Mouse (Mus musculus): ENCODE measurements around the gene Cyp3a25. TPM values are rescaled to one million over a fixed set of nuclear protein-coding genes. Genes with fewer than 3 reads are reported as not detected.
"Not testable (repeated sequence)": the region's sequence is repeated elsewhere in the genome, so short reads cannot be mapped to it uniquely, and the experiment has no call there.

Cyp3a25 gene
- not detected in 2 replicates for polyA plus RNA-seq (2012; rRNA removed)

GRCm38 (mm10) chr5:146009509-146009908, at the start of gene Cyp3a25:
TSS of gene Cyp3a25 (minus strand) at chr5:146009618.
- not testable (repeated sequence) for DNase-seq (ENCODE audit: low spot score)

- DNase-seq (ENCODE audit: low spot score) = no peak
Observed at GRCm38 (mm10) chr5:146021136-146021535, 11.7 kb upstream of the Cyp3a25 start.

- no peak for DNase-seq (ENCODE audit: low spot score)
Observed at GRCm38 (mm10) chr5:146018275-146018674, 8.9 kb upstream of the Cyp3a25 start.

- no peak for DNase-seq (ENCODE audit: low spot score)
Observed at GRCm38 (mm10) chr5:146011251-146011650, 1.8 kb upstream of the Cyp3a25 start.

- DNase-seq (ENCODE audit: low spot score) = no peak
Observed at GRCm38 (mm10) chr5:145967080-145967479, 42.3 kb downstream of the Cyp3a25 start.

Other genes starting within 250 kb of the Cyp3a25 start
- gene Cyp3a44, start 203.7 kb downstream of the Cyp3a25 start, polyA plus RNA-seq (2012; rRNA removed) = not detected in 2 replicates
- gene Cyp3a11, start 129.7 kb downstream of the Cyp3a25 start, polyA plus RNA-seq (2012; rRNA removed) = not detected in 2 replicates
- gene Cyp3a59, start 69.6 kb upstream of the Cyp3a25 start, polyA plus RNA-seq (2012; rRNA removed) = not detected in 2 replicates
- gene Gm5565, start 150.9 kb upstream of the Cyp3a25 start, polyA plus RNA-seq (2012; rRNA removed) = not detected in 2 replicates
- not detected in 2 replicates for gene Gm6309, start 161.1 kb upstream of the Cyp3a25 start, polyA plus RNA-seq (2012; rRNA removed)
- gene 1700001J03Rik, start 175.7 kb upstream of the Cyp3a25 start, polyA plus RNA-seq (2012; rRNA removed) = 0.81 and 1.3 TPM in 2 replicates
- 45.6 and 50.1 TPM in 2 replicates for gene Rnf6, start 211.9 kb upstream of the Cyp3a25 start, polyA plus RNA-seq (2012; rRNA removed)
- gene Cdk8, start 221.6 kb upstream of the Cyp3a25 start, polyA plus RNA-seq (2012; rRNA removed) = 66.2 and 67.9 TPM in 2 replicates

Data from urinary bladder, adult 2 months (tissue).